ENCODE assay signal across 25 mouse cellular contexts in the genomic region with DNA sequence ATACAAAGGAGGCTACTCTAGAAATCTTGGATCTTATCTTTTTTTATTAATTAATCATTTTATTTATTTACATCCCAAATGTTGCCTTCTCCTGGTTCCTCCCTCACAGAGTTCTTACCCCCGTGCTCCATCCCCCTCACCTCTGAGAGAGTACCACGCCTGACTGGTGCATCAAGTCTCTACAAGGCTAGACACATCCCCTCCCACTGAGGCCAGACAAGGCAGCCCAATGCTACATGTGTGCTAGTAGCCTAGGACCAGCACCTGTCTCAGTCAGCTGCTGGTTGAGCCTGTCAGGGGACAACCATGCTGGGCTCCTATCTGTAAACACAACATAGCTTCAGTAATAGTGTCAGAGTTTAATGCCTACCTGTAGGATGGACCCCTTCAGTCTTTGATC.
DNase-seq lines count a peak whose midpoint lies in the region; ATAC-seq lines count a peak whose summit lies in the region.
"Had no signal": no experiment of that assay in that cellular context is flagged by ENCODE, and none has a peak within 500 bp of the region (broad histone marks: within the 10 kb centered on the region; RNA-seq: fewer than 3 reads in every experiment).

No protein-coding gene starts in this region.

- 78% methylated on average over 2 of the region's 2 CpGs for WGBS in embryonic facial prominence, embryonic 15.5 days
- WGBS in embryonic facial prominence, embryonic 10.5 days = 88% methylated on average over 2 of the region's 2 CpGs
- 78% methylated on average over 2 of the region's 2 CpGs for WGBS in limb, embryonic 11.5 days
- WGBS in limb, embryonic 10.5 days = 94% methylated on average over 2 of the region's 2 CpGs
- WGBS in midbrain, embryonic 12.5 days = 86% methylated on average over 2 of the region's 2 CpGs
- 84% methylated on average over 2 of the region's 2 CpGs for WGBS in midbrain, embryonic 13.5 days
- 81% methylated on average over 2 of the region's 2 CpGs for WGBS in neural tube, embryonic 12.5 days
- 96% methylated on average over 2 of the region's 2 CpGs for WGBS in neural tube, embryonic 15.5 days

- H3K27ac ChIP-seq in embryonic facial prominence, embryonic 15.5 days (replicated peaks) = no peak overlapping the region
- no peak overlapping the region for H3K27ac ChIP-seq in embryonic facial prominence, embryonic 10.5 days (replicated peaks)
- H3K27ac ChIP-seq in limb, embryonic 11.5 days (replicated peaks; ENCODE audit: low read depth, low read length) = no peak overlapping the region
- no peak overlapping the region for H3K27ac ChIP-seq in limb, embryonic 10.5 days
- no peak overlapping the region for H3K27ac ChIP-seq in midbrain, embryonic 12.5 days (replicated peaks)
- no peak overlapping the region for H3K27ac ChIP-seq in midbrain, embryonic 13.5 days
- no peak overlapping the region for H3K27ac ChIP-seq in neural tube, embryonic 12.5 days
- H3K27ac ChIP-seq in neural tube, embryonic 15.5 days (replicated peaks) = no peak overlapping the region
- H3K27ac ChIP-seq: embryonic facial prominence, embryonic 13.5 days; forebrain, embryonic 13.5 days; forebrain, embryonic 15.5 days had no signal

- peak; percentile 54; the same call in 1 of the 2 replicates for ATAC-seq in embryonic facial prominence, embryonic 15.5 days (ENCODE audit: insufficient number of reproducible peaks, low FRiP score, low TSS enrichment, low read depth)
- ATAC-seq in limb, embryonic 11.5 days (ENCODE audit: insufficient number of reproducible peaks, low FRiP score, low TSS enrichment, low read depth) = 0 out of 2 replicates have a peak, but pooled peaks have one; percentile 54
- peak; percentile 44; the same call in 1 of the 2 replicates for ATAC-seq in midbrain, embryonic 12.5 days (ENCODE audit: low FRiP score, low read depth)
- ATAC-seq in midbrain, embryonic 13.5 days = no peak
- ATAC-seq in neural tube, embryonic 12.5 days (ENCODE audit: low FRiP score, low read depth) = 0 out of 2 replicates have a peak, but pooled peaks have one; percentile 13
- ATAC-seq in neural tube, embryonic 15.5 days (ENCODE audit: low FRiP score) = no peak
- ATAC-seq: activated CD4-positive, CD25-positive, alpha-beta regulatory T cell, adult 4 months; CD4-positive, CD25-positive, alpha-beta regulatory T cell, adult 4 months; forebrain, embryonic 13.5 days; forebrain, embryonic 15.5 days; Patski had no signal

- DNase-seq in embryonic facial prominence, embryonic 10.5 days (ENCODE audit: low spot score) = no peak
- no peak for DNase-seq in limb, embryonic 11.5 days (ENCODE audit: low spot score)
- no peak for DNase-seq in limb, embryonic 10.5 days (ENCODE audit: low spot score)
- DNase-seq: adrenal gland, adult 8-10 months; adrenal gland, postnatal 14 days; adrenal gland, postnatal 36 days; B cell, adult 2 months; cerebellum, adult 11-12 months; cerebellum, adult 2 months; cerebellum, adult 9-10 months; cerebellum, postnatal 10 days; cerebellum, postnatal 25 days had no signal

- H3K4me3 ChIP-seq in embryonic facial prominence, embryonic 15.5 days (replicated peaks) = no peak overlapping the region
- H3K4me3 ChIP-seq in embryonic facial prominence, embryonic 10.5 days = no peak overlapping the region
- H3K4me3 ChIP-seq in limb, embryonic 11.5 days (ENCODE audit: low read depth, low read length) = no peak overlapping the region
- no peak overlapping the region for H3K4me3 ChIP-seq in limb, embryonic 10.5 days
- H3K4me3 ChIP-seq in midbrain, embryonic 12.5 days = no peak overlapping the region
- no peak overlapping the region for H3K4me3 ChIP-seq in midbrain, embryonic 13.5 days (replicated peaks)
- H3K4me3 ChIP-seq in neural tube, embryonic 12.5 days = no peak overlapping the region
- no peak overlapping the region for H3K4me3 ChIP-seq in neural tube, embryonic 15.5 days (replicated peaks)
- H3K4me3 ChIP-seq: embryonic facial prominence, embryonic 13.5 days; forebrain, embryonic 13.5 days; forebrain, embryonic 15.5 days had no signal

- no peak overlapping the region for H3K9ac ChIP-seq in embryonic facial prominence, embryonic 15.5 days
- H3K9ac ChIP-seq in limb, embryonic 11.5 days (ENCODE audit: low read length) = no peak overlapping the region
- H3K9ac ChIP-seq in midbrain, embryonic 12.5 days (replicated peaks) = no peak overlapping the region
- no peak overlapping the region for H3K9ac ChIP-seq in midbrain, embryonic 13.5 days (replicated peaks)
- H3K9ac ChIP-seq in neural tube, embryonic 12.5 days = no peak overlapping the region
- no peak overlapping the region for H3K9ac ChIP-seq in neural tube, embryonic 15.5 days (replicated peaks)
- H3K9ac ChIP-seq: embryonic facial prominence, embryonic 13.5 days; forebrain, embryonic 13.5 days; forebrain, embryonic 15.5 days had no signal

- no peaks in the 10 kb centered on the region for H3K27me3 ChIP-seq in embryonic facial prominence, embryonic 15.5 days
- no peaks in the 10 kb centered on the region for H3K27me3 ChIP-seq in embryonic facial prominence, embryonic 10.5 days (replicated peaks; ENCODE audit: low read depth, poor library complexity, severe bottlenecking)
- no peaks in the 10 kb centered on the region for H3K27me3 ChIP-seq in limb, embryonic 11.5 days (ENCODE audit: control insufficient read depth, insufficient read depth, low read length)
- no peaks in the 10 kb centered on the region for H3K27me3 ChIP-seq in limb, embryonic 10.5 days (ENCODE audit: low read depth, poor library complexity, severe bottlenecking)
- no peaks in the 10 kb centered on the region for H3K27me3 ChIP-seq in midbrain, embryonic 12.5 days
- H3K27me3 ChIP-seq in midbrain, embryonic 13.5 days = no peaks in the 10 kb centered on the region
- no peaks in the 10 kb centered on the region for H3K27me3 ChIP-seq in neural tube, embryonic 12.5 days (replicated peaks)
- H3K27me3 ChIP-seq in neural tube, embryonic 15.5 days (replicated peaks) = no peaks in the 10 kb centered on the region
- H3K27me3 ChIP-seq: CH12.LX; embryonic facial prominence, embryonic 13.5 days; forebrain, embryonic 13.5 days; forebrain, embryonic 15.5 days; Patski had no signal

- no peaks in the 10 kb centered on the region for H3K4me1 ChIP-seq in embryonic facial prominence, embryonic 15.5 days
- no peaks in the 10 kb centered on the region for H3K4me1 ChIP-seq in embryonic facial prominence, embryonic 10.5 days
- H3K4me1 ChIP-seq in limb, embryonic 11.5 days (ENCODE audit: control insufficient read depth, insufficient read depth, low read length) = no peaks in the 10 kb centered on the region
- H3K4me1 ChIP-seq in limb, embryonic 10.5 days = no peaks in the 10 kb centered on the region
- no peaks in the 10 kb centered on the region for H3K4me1 ChIP-seq in midbrain, embryonic 12.5 days
- H3K4me1 ChIP-seq in midbrain, embryonic 13.5 days (replicated peaks) = no peaks in the 10 kb centered on the region
- no peaks in the 10 kb centered on the region for H3K4me1 ChIP-seq in neural tube, embryonic 12.5 days
- H3K4me1 ChIP-seq in neural tube, embryonic 15.5 days = no peaks in the 10 kb centered on the region
- H3K4me1 ChIP-seq: embryonic facial prominence, embryonic 13.5 days; forebrain, embryonic 13.5 days; forebrain, embryonic 15.5 days had no signal

- H3K4me2 ChIP-seq in embryonic facial prominence, embryonic 15.5 days (replicated peaks) = no peak overlapping the region
- H3K4me2 ChIP-seq in limb, embryonic 11.5 days (ENCODE audit: low read depth, severe bottlenecking) = no peak overlapping the region
- H3K4me2 ChIP-seq in midbrain, embryonic 12.5 days (replicated peaks) = no peak overlapping the region
- H3K4me2 ChIP-seq in midbrain, embryonic 13.5 days (replicated peaks) = no peak overlapping the region
- H3K4me2 ChIP-seq in neural tube, embryonic 12.5 days (replicated peaks) = no peak overlapping the region
- no peak overlapping the region for H3K4me2 ChIP-seq in neural tube, embryonic 15.5 days
- H3K4me2 ChIP-seq: embryonic facial prominence, embryonic 13.5 days; forebrain, embryonic 13.5 days; forebrain, embryonic 15.5 days had no signal

- no peaks in the 10 kb centered on the region; the same call in 1 of the 2 replicates for H3K9me3 ChIP-seq in embryonic facial prominence, embryonic 15.5 days (replicated peaks)
- H3K9me3 ChIP-seq in embryonic facial prominence, embryonic 10.5 days = no peaks in the 10 kb centered on the region
- no peaks in the 10 kb centered on the region for H3K9me3 ChIP-seq in limb, embryonic 11.5 days (ENCODE audit: control insufficient read depth, low read length)
- no peaks in the 10 kb centered on the region for H3K9me3 ChIP-seq in limb, embryonic 10.5 days (replicated peaks)
- H3K9me3 ChIP-seq in midbrain, embryonic 12.5 days = no peaks in the 10 kb centered on the region
- no peaks in the 10 kb centered on the region for H3K9me3 ChIP-seq in midbrain, embryonic 13.5 days
- no peaks in the 10 kb centered on the region for H3K9me3 ChIP-seq in neural tube, embryonic 12.5 days
- no peaks in the 10 kb centered on the region for H3K9me3 ChIP-seq in neural tube, embryonic 15.5 days (replicated peaks)
- H3K9me3 ChIP-seq: embryonic facial prominence, embryonic 13.5 days; forebrain, embryonic 13.5 days; forebrain, embryonic 15.5 days; G1E had no signal

- no peaks in the 10 kb centered on the region for H3K36me3 ChIP-seq in embryonic facial prominence, embryonic 15.5 days
- no peaks in the 10 kb centered on the region for H3K36me3 ChIP-seq in embryonic facial prominence, embryonic 10.5 days (replicated peaks)
- no peaks in the 10 kb centered on the region for H3K36me3 ChIP-seq in limb, embryonic 11.5 days (ENCODE audit: control insufficient read depth, insufficient read depth, low read length)
- no peaks in the 10 kb centered on the region for H3K36me3 ChIP-seq in limb, embryonic 10.5 days
- no peaks in the 10 kb centered on the region for H3K36me3 ChIP-seq in midbrain, embryonic 12.5 days
- no peaks in the 10 kb centered on the region for H3K36me3 ChIP-seq in midbrain, embryonic 13.5 days
- no peaks in the 10 kb centered on the region for H3K36me3 ChIP-seq in neural tube, embryonic 12.5 days
- no peaks in the 10 kb centered on the region for H3K36me3 ChIP-seq in neural tube, embryonic 15.5 days
- H3K36me3 ChIP-seq: embryonic facial prominence, embryonic 13.5 days; forebrain, embryonic 15.5 days; G1E had no signal

Comparison
In these comparisons a context has a peak if more than half of its experiments do, and no peak if none do; other contexts are left out.
1. ATAC-seq: peak in embryonic facial prominence, embryonic 15.5 days (single experiment), limb, embryonic 11.5 days (single experiment), midbrain, embryonic 12.5 days (single experiment) and neural tube, embryonic 12.5 days (single experiment); none in midbrain, embryonic 13.5 days (single experiment) and neural tube, embryonic 15.5 days (single experiment).